Mouse (Mus musculus) ovary, postnatal 14 days (tissue): ENCODE measurements around the gene Zfp934.
"Not testable (repeated sequence)": the region's sequence is repeated elsewhere in the genome, so short reads cannot be mapped to it uniquely, and the experiment has no call there.

Source experiments
- DNase-seq: peaks from one replicate; pipeline ENCODE4 v3.0.0; 2022; ENCODE audit warnings: low spot score

Gene Zfp934

DNA sequence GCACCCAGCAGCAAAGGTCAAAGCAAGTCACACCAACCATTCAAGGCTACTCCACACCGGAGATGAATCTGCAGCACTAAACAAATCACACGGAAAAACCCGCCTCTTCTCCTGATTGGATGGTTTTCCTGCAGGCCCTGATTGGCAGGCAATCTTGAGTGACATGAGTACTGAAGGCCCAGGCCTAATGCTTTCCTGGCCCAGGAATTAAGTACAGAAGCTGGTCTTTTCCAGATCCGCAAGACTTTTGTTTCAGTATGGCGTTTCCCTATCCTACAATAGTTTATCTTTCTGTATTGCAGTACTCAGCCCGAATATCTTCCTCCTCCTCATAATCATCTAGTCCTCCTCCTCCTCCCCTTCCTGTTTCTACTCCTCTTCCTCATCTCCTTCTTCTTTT lies at the start of gene Zfp934:
TSS of gene Zfp934 (minus strand) at position 101 of the 400 bp plus-strand sequence.
- DNase-seq, result not testable (repeated sequence)

DNA sequence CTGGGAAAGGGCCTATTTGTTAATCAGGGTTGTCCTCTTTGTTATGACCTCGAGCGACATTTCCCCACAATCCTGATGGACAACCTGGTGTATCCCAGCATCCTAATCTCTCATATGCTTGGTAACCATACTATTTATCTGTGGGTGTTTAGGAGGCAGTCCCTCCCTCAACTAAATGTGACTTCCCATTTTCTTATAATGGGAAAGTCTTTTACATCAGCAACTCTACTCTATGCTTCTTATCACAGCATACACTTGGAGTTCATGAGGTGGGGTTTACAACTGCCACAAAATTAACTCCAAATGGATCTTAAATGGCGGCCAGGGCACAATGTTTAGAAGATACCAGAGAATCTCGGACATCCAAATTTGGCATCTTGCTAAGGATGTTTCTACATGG lies 46.5 kb upstream of the Zfp934 start:
- not testable (repeated sequence) for DNase-seq

DNA sequence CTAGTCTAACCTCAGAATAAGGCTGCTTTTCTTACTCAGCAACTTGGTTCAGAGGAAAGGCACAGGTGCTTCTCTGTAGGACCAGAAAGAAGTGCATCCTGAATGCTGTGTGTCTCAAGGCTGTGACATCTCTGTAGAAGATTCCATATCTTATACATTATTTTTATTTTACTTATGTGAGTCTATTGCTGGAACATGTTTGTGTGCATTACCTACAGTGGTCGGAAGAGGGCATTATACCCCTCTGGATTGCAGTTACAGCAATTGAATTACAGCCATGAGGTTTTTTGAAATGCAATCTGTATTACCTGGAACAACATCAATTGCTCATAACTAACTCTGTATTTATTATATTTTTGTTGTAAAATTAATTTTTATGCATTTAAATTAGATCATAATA lies 9.3 kb downstream of the Zfp934 start:
- DNase-seq, result peak; percentile 5

DNA sequence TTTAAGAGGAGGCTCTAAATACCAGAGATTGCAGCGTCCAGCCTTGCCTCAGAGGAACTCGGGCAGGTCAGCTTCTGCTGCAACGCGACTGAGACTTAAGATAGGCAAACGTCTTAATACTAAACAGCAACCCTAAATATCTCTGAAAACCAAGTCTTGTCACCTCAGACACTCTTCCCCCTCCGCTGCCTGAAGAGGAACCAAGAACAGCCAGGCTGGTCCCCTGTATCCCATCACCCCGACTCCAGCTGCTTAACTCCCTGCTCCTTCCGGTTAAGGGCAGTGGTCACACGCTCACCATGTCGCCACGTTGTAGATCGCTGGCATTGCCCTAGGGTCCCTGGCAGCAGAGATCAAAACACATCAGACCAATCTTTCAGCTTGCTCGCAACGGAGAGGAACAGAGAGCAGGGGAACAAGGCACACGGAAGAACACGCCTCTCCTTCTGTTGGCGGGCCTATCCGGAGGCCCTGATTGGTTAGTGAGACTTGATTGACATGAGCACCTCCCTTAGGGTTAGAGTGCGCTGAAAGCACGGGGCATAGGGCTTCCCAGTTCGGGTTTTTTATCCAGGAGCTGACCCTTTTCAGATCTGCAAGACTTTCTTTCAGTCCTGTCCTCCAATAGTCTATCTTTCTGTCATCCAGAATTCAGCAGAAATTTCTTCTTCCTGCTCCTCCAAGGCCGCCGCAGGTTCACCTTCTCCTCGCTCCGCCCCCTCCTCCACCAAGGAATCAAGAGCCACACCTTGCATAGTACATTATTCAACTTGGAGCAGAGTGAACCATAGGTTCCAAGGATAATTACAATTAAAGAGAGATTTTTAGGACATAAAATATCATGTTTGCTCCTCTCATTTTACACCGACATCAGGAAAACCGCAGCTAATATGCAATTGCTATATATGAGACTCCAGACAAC lies 12.5 kb downstream of the Zfp934 start, which contains the start of gene Zfp935:
TSS of gene Zfp935 (minus strand) at position 323 of the 922 bp plus-strand sequence.
- DNase-seq, result peak; percentile 61

DNA sequence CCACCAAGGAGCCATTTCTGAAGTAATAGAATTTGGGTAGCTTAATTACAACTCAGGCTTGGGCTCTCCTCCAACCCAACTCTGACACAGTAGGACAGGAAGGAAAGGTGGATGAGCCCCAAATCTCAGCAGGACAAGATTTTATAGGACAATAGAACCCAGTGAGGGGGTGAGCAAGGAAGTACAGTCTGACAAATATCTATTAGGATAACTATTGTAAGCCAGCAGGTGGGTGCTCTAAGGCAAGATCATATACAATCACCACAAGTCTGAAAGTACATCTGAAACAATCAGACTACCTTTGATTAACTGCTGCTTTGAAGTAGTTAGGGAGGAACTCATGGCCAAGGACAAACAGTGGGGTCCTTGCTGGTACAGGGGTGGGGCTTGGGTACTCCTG lies 40.9 kb downstream of the Zfp934 start:
- DNase-seq, result not testable (repeated sequence)

DNA sequence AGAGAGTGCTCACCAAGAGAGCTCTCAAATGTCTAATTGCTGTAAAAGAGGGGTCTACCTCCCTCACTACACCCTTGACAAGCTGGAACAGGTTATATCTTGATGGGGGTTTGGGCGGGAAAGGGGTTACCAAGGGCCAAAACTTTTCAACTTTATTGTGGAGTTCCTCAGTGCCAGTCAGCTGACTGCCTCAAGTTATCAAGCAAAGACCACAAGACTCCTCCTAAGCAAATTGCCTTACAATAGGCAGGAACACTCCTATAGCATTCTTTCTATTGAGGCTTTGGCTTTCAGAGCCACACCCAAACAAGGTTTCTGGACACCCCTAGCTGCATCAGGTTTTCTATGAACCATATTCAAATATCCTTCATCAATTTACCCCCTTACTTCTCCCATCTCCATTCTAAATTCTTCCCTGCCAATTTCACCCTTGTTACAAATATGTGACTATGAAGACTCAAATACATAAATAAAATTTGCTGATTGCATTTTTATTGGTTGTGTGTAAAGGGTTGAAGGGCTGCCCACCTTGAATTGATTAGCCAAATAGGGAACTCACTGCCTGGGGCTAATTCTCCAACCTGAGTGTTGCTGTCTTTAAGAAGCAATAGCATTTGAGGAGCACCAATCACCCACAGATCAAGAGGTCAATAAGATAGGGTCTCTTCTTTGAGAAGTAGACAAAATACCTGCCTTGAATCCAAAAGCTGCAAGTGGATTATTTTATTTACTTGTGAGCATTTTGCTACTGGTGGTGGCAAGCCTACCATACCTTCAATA lies 60.2 kb downstream of the Zfp934 start:
- not testable (repeated sequence) for DNase-seq

DNA sequence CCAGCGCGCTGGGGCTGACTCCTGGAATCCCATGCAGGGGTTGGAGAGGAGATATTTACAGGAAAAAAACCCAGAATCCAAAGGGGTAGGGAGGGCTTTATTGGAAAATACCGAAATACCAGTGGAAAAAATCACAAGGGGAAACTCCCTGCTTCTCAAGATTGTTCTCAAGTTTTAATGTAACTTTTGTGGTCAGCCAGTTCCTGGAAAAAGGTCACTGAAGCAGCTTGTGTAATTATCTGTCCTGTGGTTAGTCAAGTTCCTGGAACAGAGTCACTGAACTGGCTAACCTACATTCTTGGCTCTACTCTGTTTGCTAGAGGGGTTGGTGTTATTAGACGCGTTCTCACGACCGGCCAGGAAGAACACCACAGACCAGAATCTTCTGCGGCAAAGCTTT lies 98.3 kb downstream of the Zfp934 start:
- not testable (repeated sequence) for DNase-seq

DNA sequence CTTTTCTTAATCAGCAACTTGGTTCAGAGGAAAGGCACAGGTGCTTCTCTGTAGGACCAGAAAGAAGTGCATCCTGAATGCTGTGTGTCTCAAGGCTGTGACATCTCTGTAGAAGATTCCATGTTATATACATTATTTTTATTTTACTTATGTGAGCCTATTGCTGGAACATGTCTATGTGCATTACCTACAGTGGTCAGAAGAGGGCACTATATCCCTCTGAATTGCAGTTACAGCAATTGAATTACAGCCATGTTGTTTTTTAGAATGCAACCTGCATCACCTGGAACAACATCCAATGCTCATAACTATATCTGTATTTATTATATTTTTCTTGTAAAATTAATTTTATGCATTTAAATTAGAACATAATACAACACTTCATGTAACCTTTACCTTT lies 101.1 kb downstream of the Zfp934 start:
- not testable (repeated sequence) for DNase-seq

DNA sequence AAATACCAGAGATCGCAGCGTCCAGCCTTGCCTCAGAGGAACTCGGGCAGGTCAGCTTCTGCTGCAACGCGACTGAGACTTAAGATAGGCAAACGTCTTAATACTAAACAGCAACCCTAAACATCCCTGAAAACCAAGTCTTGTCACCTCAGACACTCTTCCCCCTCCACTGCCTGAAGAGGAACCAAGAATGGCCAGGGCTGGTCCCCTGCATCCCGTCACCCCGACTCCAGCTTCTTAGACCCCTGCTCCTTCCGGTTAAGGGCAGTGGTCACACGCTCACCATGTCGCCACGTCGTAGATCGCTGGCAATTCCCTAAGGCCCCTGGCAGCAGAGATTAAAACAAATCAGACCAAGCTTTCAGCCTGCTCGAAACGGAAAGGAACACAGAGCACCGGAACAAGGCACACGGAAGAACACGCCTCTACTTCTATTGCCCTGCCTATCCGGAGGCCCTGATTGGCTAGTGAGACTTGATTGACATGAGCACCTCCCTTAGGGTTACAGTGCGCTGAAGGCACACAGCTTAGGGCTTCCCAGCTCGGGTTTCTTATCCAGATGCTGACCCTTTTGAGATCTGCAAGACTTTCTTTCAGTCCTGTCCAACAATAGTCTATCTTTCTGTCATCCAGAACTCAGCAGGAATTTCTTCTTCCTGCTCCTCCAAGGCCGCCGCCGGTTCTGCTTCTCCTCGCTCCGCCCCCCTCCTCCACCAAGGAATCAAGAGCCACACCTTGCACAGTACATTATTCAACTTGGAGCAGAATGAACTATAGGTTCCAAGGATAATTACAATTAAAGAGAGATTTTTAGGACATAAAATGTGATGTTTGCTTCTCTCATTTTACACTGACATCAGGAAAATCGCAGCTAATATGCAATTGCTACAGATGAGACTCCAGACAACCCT lies 104.3 kb downstream of the Zfp934 start, which contains the start of gene Gm49359:
TSS of gene Gm49359 (minus strand) at position 409 of the 911 bp plus-strand sequence.
- peak; percentile 70 for DNase-seq
